Mouse (Mus musculus) CH12.LX (cell line): ENCODE data around the gene Tmem209. TPM values are rescaled to one million over a fixed set of nuclear protein-coding genes. Genes with fewer than 3 reads are reported as not detected.

Source experiments
- DNase-seq: peaks from one replicate; pipeline ENCODE4 v3.0.0-alpha.2; 2013; ENCODE audit errors: extremely low read depth
- H3K27ac ChIP-seq: 2 replicates; pipeline ENCODE4 v1.5.1; 2012; ENCODE audit warnings: low read depth, mild to moderate bottlenecking, control low read depth, moderate library complexity; ENCODE audit not compliant: insufficient read depth
- H3K27me3 ChIP-seq: replicated peaks from 2 replicates; pipeline ENCODE3; 2012; ENCODE audit warnings: inconsistent platforms
- H3K36me3 ChIP-seq, 2 experiments: replicated peaks in 1 of 2; 2 replicates each; pipeline versions ENCODE3 to v1.6.1; 2012; ENCODE audit warnings: inconsistent platforms in 1 of 2, low read length in 1 of 2, mild to moderate bottlenecking in 1 of 2, mixed read lengths in 1 of 2, moderate library complexity in 1 of 2; ENCODE audit not compliant: control insufficient read depth in 1 of 2, insufficient read depth in 1 of 2
- H3K4me1 ChIP-seq, 2 experiments: 2 replicates each; pipeline ENCODE4 v1.6.1; 2012; ENCODE audit warnings: inconsistent platforms in 1 of 2, moderate library complexity in 1 of 2; ENCODE audit not compliant: insufficient read depth in 2 of 2, control insufficient read depth in 1 of 2
- H3K4me2 ChIP-seq: 2 replicates; pipeline ENCODE4 v1.6.1; 2012; ENCODE audit warnings: low read depth, mild to moderate bottlenecking, control low read depth; ENCODE audit not compliant: poor library complexity, insufficient read depth, severe bottlenecking
- H3K4me3 ChIP-seq, 3 experiments: fragments of 150-350 bp in 1 of 3; sonication (generic) in 1 of 3; replicated peaks in 1 of 3; 2 replicates each; pipeline versions ENCODE3 to v1.5.1; 2011 to 2012; ENCODE audit warnings: low read depth in 2 of 3, low read length in 2 of 3, mild to moderate bottlenecking in 2 of 3, moderate library complexity in 2 of 3, control low read depth in 1 of 3, improper control_type of control experiment in 1 of 3, inconsistent platforms in 1 of 3, mixed read lengths in 1 of 3; ENCODE audit not compliant: poor library complexity in 1 of 3
- H3K79me2 ChIP-seq: replicated peaks from 2 replicates; pipeline ENCODE4 v1.6.1; 2012; ENCODE audit warnings: mild to moderate bottlenecking, moderate library complexity; ENCODE audit not compliant: control insufficient read depth, poor library complexity, insufficient read depth, severe bottlenecking; ENCODE audit errors: extremely low read depth
- H3K9ac ChIP-seq: 2 replicates; pipeline ENCODE4 v1.6.1; 2012; ENCODE audit warnings: low read depth, mild to moderate bottlenecking, control low read depth, moderate library complexity; ENCODE audit not compliant: insufficient read depth
- H3K9me3 ChIP-seq: replicated peaks from 2 replicates; pipeline ENCODE3; 2012; ENCODE audit warnings: low read length, inconsistent platforms, mixed read lengths
- BHLHE40 ChIP-seq: IDR thresholded peaks from 2 replicates; pipeline ENCODE4 v1.6.1; 2011; ENCODE audit warnings: mild to moderate bottlenecking, low read depth, low read length, improper control_type of control experiment
- CHD1 ChIP-seq: IDR thresholded peaks from 2 replicates; pipeline ENCODE4 v1.6.1; 2012; ENCODE audit warnings: low read depth, low read length, improper control_type of control experiment, inconsistent platforms
- E2F4 ChIP-seq: IDR thresholded peaks from 2 replicates; pipeline ENCODE4 v1.6.1; 2011; ENCODE audit warnings: low read depth, low read length, improper control_type of control experiment; ENCODE audit not compliant: insufficient replicate concordance
- JUN ChIP-seq: IDR thresholded peaks from 2 replicates; pipeline ENCODE4 v1.6.1; 2011; ENCODE audit warnings: low read depth, mild to moderate bottlenecking, low read length, improper control_type of control experiment, moderate library complexity; ENCODE audit not compliant: insufficient read depth
- MAX ChIP-seq: IDR thresholded peaks from 2 replicates; pipeline ENCODE4 v1.6.1; 2011; ENCODE audit warnings: low read length, improper control_type of control experiment
- NRF1 ChIP-seq: IDR thresholded peaks from 2 replicates; pipeline ENCODE4 v1.6.1; 2014; ENCODE audit warnings: low read depth, mild to moderate bottlenecking, inconsistent platforms, low read length, improper control_type of control experiment, moderate library complexity
- PAX5 ChIP-seq: IDR thresholded peaks from 2 replicates; pipeline ENCODE4 v1.6.1; 2012; ENCODE audit warnings: low read length, inconsistent platforms, mixed read lengths
- POLR2A ChIP-seq: IDR thresholded peaks from 2 replicates; pipeline ENCODE4 v1.6.1; 2011; ENCODE audit warnings: low read depth, mild to moderate bottlenecking, improper control_type of control experiment, low read length
- RCOR1 ChIP-seq: conservative IDR thresholded peaks from 2 replicates; pipeline ENCODE4 v1.6.1; 2012; ENCODE audit warnings: low read depth, mild to moderate bottlenecking, inconsistent platforms, low read length, improper control_type of control experiment
- SIN3A ChIP-seq: IDR thresholded peaks from 2 replicates; pipeline ENCODE4 v1.6.1; 2012; ENCODE audit warnings: low read length, improper control_type of control experiment, inconsistent platforms
- ZMIZ1 ChIP-seq: IDR thresholded peaks from 2 replicates; pipeline ENCODE4 v1.6.1; 2012; ENCODE audit warnings: low read depth, mild to moderate bottlenecking, inconsistent platforms, low read length, improper control_type of control experiment
- dilution Hi-C: fragments of 300-500 bp; cut with MboI; formaldehyde crosslinking; loops from 2 replicates; pipeline ENCODE4 v1.14.3; 2020; ENCODE audit warnings: low sequenced_read_pairs; ENCODE audit not compliant: extremely low pct_unique_long_range_greater_than_20kb, extremely low pct_ligation_motif_present
- in situ Hi-C: fragments of 300-500 bp; cut with MboI; formaldehyde crosslinking; loops from 3 replicates; pipeline ENCODE4 v1.14.3; 2019; ENCODE audit warnings: low sequenced_read_pairs, low pct_ligation_motif_present, low pct_unique_long_range_greater_than_20kb, mixed read lengths
- polyA plus RNA-seq: library from polyadenylated mRNA; unstranded; fragments of >175 nt; gene quantifications from 2 replicates; pipeline ENCODE4 v1.2.1, GENCODE M21; 2012; ENCODE audit warnings: low read depth; ENCODE audit not compliant: insufficient read length
- total RNA-seq, 2 experiments: library from RNA; depleted of rRNA; stranded (reverse); fragments of 300-350 nt in 1 of 2; fragments of >200 nt in 1 of 2; gene quantifications; 2 replicates each; pipeline ENCODE4 v1.2.3; 2012 to 2014

Gene Tmem209
- total and polyA plus RNA-seq, 3 experiments: 27.1 to 59.2 (median 53.3) TPM

- no peak overlapping the region for H3K4me3 ChIP-seq
- no peaks in the 10 kb centered on the region for H3K27me3 ChIP-seq
- dilution Hi-C loops: no loop called here
- TF ChIP-seq POLR2A (no peak), E2F4 (no peak), MAX (no peak), BHLHE40 (no peak), PAX5 (no peak), JUN (no peak), NRF1 (no peak), SIN3A (no peak), ZMIZ1 (no peak)
- TF ChIP-seq, all 38 proteins: peak for 0
- Histone ChIP-seq H3K9me3 (no peaks in the 10 kb centered on the region), H3K27ac (no peak overlapping the region), H3K79me2 (no peaks in the 10 kb centered on the region), H3K9ac (no peak overlapping the region), H3K4me2 (no peak overlapping the region), H3K36me3 (no peaks in the 10 kb centered on the region), H3K4me1 (no peaks in the 10 kb centered on the region)
- in situ Hi-C loops: loop anchor here (10.0 kb wide), 1 partner anchor 456 kb away; no protein-coding TSS in a partner anchor
- no peak for DNase-seq
Measured at GRCm38 (mm10) chr6:30528800-30529199, 19.2 kb upstream of the Tmem209 start.

- dilution Hi-C loops (no loop called here), in situ Hi-C loops (loop anchor here (10.0 kb wide), 1 partner anchor 458 kb away; no protein-coding TSS in a partner anchor)
- H3K9me3 ChIP-seq: no peaks in the 10 kb centered on the region
- H3K27me3 ChIP-seq: no peaks in the 10 kb centered on the region
- no peak for DNase-seq
- H3K4me2 ChIP-seq: no peak overlapping the region
- no peaks in the 10 kb centered on the region for H3K79me2 ChIP-seq
- H3K27ac ChIP-seq: no peak overlapping the region
- no peaks in the 10 kb centered on the region for H3K36me3 ChIP-seq
- no peaks in the 10 kb centered on the region for H3K4me1 ChIP-seq
- no peak overlapping the region for H3K9ac ChIP-seq
- H3K4me3 ChIP-seq: no peak overlapping the region
- TF ChIP-seq CHD1 (no peak), RCOR1 (no peak)
Measured at GRCm38 (mm10) chr6:30526586-30527515, 17.3 kb upstream of the Tmem209 start.
